Mouse (Mus musculus) hindbrain, embryonic 10.5 days (tissue): ENCODE results near the gene Pcsk1. TPM values are rescaled to one million over a fixed set of nuclear protein-coding genes. Genes with fewer than 3 reads are reported as not detected.

Experiments used
- DNase-seq: peaks from one replicate; pipeline ENCODE4 v3.0.0-alpha.2; 2017; ENCODE audit warnings: low spot score
- H3K27ac ChIP-seq: fragments of 300-500 bp; sonication (generic); 2 replicates; pipeline ENCODE4 v1.5.1; 2016; ENCODE audit warnings: mild to moderate bottlenecking, moderate library complexity
- H3K27me3 ChIP-seq: fragments of 300-500 bp; sonication (generic); 2 replicates; pipeline ENCODE4 v1.6.1; 2016; ENCODE audit warnings: mild to moderate bottlenecking; ENCODE audit not compliant: poor library complexity, insufficient read depth, severe bottlenecking
- H3K36me3 ChIP-seq: fragments of 300-500 bp; sonication (generic); 2 replicates; pipeline ENCODE4 v1.6.1; 2016; ENCODE audit warnings: mild to moderate bottlenecking, moderate library complexity
- H3K4me1 ChIP-seq: fragments of 300-500 bp; sonication (generic); replicated peaks from 2 replicates; pipeline ENCODE4 v1.6.1; 2016; ENCODE audit warnings: mild to moderate bottlenecking
- H3K4me3 ChIP-seq: fragments of 300-500 bp; sonication (generic); 2 replicates; pipeline ENCODE4 v1.5.1; 2016; ENCODE audit warnings: mild to moderate bottlenecking, moderate library complexity
- H3K9me3 ChIP-seq: fragments of 300-500 bp; sonication (generic); 2 replicates; pipeline ENCODE4 v1.6.1; 2016; ENCODE audit warnings: mild to moderate bottlenecking, moderate library complexity
- WGBS: fragments of 180-500 bp; shearing (Covaris S2); methylation state at CpG from one replicate; pipeline ENCODE4 v1.1.7; 2016; 5-methylcytosine and 5-hydroxymethylcytosine counted together
- polyA plus RNA-seq: library from polyadenylated mRNA; unstranded; fragments of >200 nt; fragmentation: Nextera tagmentation; extraction: Ambion mirVana; gene quantifications from 2 replicates; pipeline ENCODE4 v1.2.1, GENCODE M21; 2016

Gene Pcsk1
- 0.68 and 0.90 TPM in 2 replicates for polyA plus RNA-seq

DNA sequence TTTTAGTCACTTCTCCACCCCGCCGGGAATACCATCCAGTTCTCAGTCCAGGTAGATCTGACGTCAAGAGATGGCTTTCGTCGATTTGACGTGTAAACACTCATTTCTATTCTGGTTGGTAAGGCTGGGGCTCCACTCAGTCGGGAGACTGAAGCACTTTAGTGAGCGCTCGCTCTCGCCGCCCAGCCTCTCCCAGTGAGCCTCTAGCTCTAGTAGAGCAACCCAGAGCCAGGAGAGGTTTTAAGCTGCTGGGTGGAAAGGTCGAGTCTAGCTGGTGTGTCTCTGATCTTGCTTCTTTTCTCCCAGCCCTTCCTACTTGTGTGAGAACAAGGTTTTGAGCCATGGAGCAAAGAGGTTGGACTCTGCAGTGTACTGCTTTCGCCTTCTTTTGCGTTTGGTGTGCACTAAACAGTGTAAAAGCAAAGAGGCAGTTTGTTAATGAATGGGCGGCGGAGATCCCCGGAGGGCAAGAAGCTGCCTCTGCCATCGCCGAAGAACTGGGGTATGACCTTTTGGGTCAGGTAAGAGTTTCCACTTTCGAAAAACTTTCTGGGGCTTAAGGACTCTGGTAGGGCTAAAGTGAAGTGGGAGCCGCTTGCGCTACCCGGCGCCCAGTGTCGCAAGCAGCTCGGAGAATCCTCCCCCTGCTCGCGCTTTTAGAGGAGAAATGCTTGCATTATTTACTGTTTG, at the start of gene Pcsk1:
Gene Pcsk1 (plus strand): TSS at position 106 of the 690 bp plus-strand sequence.
- H3K36me3 ChIP-seq: no peaks in the 10 kb centered on the region
- WGBS: 2% methylated on average over 28 of the region's 28 CpGs
- DNase-seq: peak; percentile 36
- H3K27me3 ChIP-seq: peaks cover 10% of the 10 kb centered on the region
- H3K4me3 ChIP-seq: peak within 1 kb of the TSS; percentile 61
- H3K4me1 ChIP-seq: peaks cover 18% of the 10 kb centered on the region
- H3K27ac ChIP-seq: peak within 1 kb of the TSS; percentile 74
- no peaks in the 10 kb centered on the region for H3K9me3 ChIP-seq

DNA sequence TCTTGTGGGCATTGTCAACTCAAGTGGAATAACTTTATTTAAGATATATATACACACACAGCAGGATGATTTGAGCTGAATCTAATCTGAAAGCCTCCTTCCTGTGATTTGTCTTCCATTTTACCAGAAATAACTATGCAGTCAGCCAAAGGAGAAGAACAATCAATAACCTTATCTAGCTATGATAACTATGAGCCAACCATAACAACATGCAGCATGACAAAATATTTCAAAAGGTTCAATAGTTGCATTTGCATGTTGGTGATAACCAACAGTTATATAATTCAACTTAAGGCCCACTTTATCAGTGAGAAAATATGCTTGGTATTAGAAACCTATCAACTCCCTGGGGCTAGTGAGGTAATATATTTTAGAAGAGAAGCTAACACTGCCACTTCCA, 30.8 kb upstream of the Pcsk1 start:
- Histone ChIP-seq H3K9me3 (no peaks in the 10 kb centered on the region), H3K4me3 (no peak overlapping the region), H3K27ac (no peak overlapping the region), H3K4me1 (no peaks in the 10 kb centered on the region), H3K27me3 (no peaks in the 10 kb centered on the region), H3K36me3 (no peaks in the 10 kb centered on the region)
- no peak for DNase-seq

DNA sequence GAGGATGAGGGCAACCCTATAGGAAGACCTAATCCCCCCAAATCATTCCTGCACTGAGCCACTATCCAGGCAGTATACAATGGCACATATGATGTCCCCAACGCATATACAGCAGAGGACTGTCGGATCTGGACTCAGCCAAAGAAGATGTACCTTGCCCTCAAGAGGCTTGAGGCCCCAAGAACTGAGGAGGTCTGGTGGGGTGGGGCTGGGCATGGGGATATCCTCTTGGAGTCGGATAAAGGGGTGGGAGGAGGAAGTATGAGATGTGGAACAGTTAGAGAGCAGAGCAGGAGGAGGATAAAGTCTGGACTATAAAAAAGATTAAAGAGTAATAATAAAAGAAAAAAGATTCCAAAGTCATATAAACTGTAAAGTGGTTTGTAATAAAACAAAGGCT, 25.7 kb upstream of the Pcsk1 start:
- no peak overlapping the region for H3K4me3 ChIP-seq
- no peaks in the 10 kb centered on the region for H3K4me1 ChIP-seq
- no peaks in the 10 kb centered on the region for H3K27me3 ChIP-seq
- H3K9me3 ChIP-seq: no peaks in the 10 kb centered on the region
- no peaks in the 10 kb centered on the region for H3K36me3 ChIP-seq
- no peak overlapping the region for H3K27ac ChIP-seq
- no peak for DNase-seq
- 77% methylated on average over 3 of the region's 3 CpGs for WGBS

DNA sequence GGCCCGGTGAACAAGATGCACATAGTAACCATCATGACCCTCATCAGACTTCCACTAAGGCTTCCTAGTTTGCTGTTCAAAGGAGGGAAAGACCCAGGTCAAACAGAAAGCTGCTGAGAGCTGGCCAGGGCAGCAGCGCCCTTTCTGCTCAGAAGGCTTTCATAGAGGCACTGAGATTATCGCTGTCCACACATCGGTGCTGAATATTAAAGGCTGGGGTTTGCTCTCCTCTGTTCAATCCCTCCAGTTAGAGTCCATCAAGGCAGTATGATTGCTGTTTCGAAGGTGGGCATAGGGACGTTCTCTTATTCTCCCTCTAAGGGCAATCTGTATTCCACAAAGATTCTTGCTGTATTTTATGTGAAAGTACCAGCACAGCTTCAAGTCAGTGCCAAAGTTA, 1.0 kb upstream of the Pcsk1 start:
- peak; percentile 42 for DNase-seq
- WGBS: 25% methylated on average over 6 of the region's 6 CpGs
- peaks cover 18% of the 10 kb centered on the region for H3K4me1 ChIP-seq
- no peaks in the 10 kb centered on the region for H3K9me3 ChIP-seq
- H3K36me3 ChIP-seq: no peaks in the 10 kb centered on the region
- no peak overlapping the region for H3K4me3 ChIP-seq
- peaks cover 10% of the 10 kb centered on the region for H3K27me3 ChIP-seq
- no peak overlapping the region for H3K27ac ChIP-seq

- Histone ChIP-seq H3K27ac (peak overlapping the region; percentile 74), H3K4me3 (peak overlapping the region; percentile 61), H3K4me1 (peaks cover 15% of the 10 kb centered on the region), H3K36me3 (no peaks in the 10 kb centered on the region), H3K9me3 (no peaks in the 10 kb centered on the region), H3K27me3 (peaks cover 10% of the 10 kb centered on the region)
- 1% methylated on average over 12 of the region's 12 CpGs for WGBS
- DNase-seq: peak; percentile 47
Measured at GRCm38 (mm10) chr13:75090411-75090779, 769 bp downstream of the Pcsk1 start.

GRCm38 (mm10) chr13:75091071-75091470, 1.4 kb downstream of the Pcsk1 start:
- H3K27me3 ChIP-seq: peaks cover 10% of the 10 kb centered on the region
- H3K36me3 ChIP-seq: no peaks in the 10 kb centered on the region
- peaks cover 15% of the 10 kb centered on the region for H3K4me1 ChIP-seq
- peak overlapping the region; percentile 61 for H3K4me3 ChIP-seq
- H3K27ac ChIP-seq: no peak overlapping the region
- 71% methylated on average over 5 of the region's 5 CpGs for WGBS
- H3K9me3 ChIP-seq: no peaks in the 10 kb centered on the region
- DNase-seq: no peak

GRCm38 (mm10) chr13:75095487-75095886, 5.9 kb downstream of the Pcsk1 start:
- no peaks in the 10 kb centered on the region for H3K9me3 ChIP-seq
- no peak for DNase-seq
- H3K27ac ChIP-seq: no peak overlapping the region
- H3K27me3 ChIP-seq: no peaks in the 10 kb centered on the region
- no peaks in the 10 kb centered on the region for H3K36me3 ChIP-seq
- H3K4me1 ChIP-seq: peaks cover 5% of the 10 kb centered on the region; the same call in 1 of the 2 replicates
- no peak overlapping the region for H3K4me3 ChIP-seq

- 65% methylated on average over 2 of the region's 2 CpGs for WGBS
- peaks cover 9% of the 10 kb centered on the region for H3K4me1 ChIP-seq
- H3K36me3 ChIP-seq: no peaks in the 10 kb centered on the region
- no peaks in the 10 kb centered on the region for H3K9me3 ChIP-seq
- H3K4me3 ChIP-seq: no peak overlapping the region
- DNase-seq: no peak
- no peaks in the 10 kb centered on the region for H3K27me3 ChIP-seq
- no peak overlapping the region for H3K27ac ChIP-seq
Measured at GRCm38 (mm10) chr13:75113114-75113513, 23.5 kb downstream of the Pcsk1 start.

- 93% methylated on average over 2 of the region's 2 CpGs for WGBS
- no peak for DNase-seq
- H3K4me1 ChIP-seq: peaks cover 9% of the 10 kb centered on the region
- H3K27me3 ChIP-seq: no peaks in the 10 kb centered on the region
- H3K27ac ChIP-seq: no peak overlapping the region
- H3K36me3 ChIP-seq: no peaks in the 10 kb centered on the region
- H3K9me3 ChIP-seq: no peaks in the 10 kb centered on the region
- H3K4me3 ChIP-seq: no peak overlapping the region
Measured at GRCm38 (mm10) chr13:75114007-75114424, 24.4 kb downstream of the Pcsk1 start.

- DNase-seq: no peak
- Histone ChIP-seq H3K36me3 (no peaks in the 10 kb centered on the region), H3K27ac (no peak overlapping the region), H3K4me1 (peaks cover 9% of the 10 kb centered on the region), H3K27me3 (no peaks in the 10 kb centered on the region), H3K9me3 (no peaks in the 10 kb centered on the region), H3K4me3 (no peak overlapping the region)
- 91% methylated on average over 1 of the region's 1 CpGs for WGBS
Measured at GRCm38 (mm10) chr13:75114838-75115237, 25.2 kb downstream of the Pcsk1 start.

DNA sequence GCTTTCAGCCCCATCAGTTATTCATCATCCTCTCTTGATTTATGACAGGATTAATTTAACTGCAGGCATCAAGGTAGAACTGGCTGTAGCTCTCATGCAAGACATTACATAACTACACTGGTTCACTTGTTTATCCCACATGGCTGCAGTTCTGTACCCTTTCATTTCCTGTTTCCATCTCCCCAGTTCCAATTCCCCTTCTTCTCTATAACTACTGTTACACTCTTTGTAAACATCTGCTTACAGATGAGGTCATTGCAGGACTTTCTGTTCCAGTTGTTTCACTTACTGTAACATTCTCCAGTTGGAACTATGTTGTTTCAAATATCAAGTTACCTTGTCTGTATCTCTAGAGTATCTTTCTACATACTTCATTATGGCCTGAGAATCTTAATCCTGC, 46.2 kb downstream of the Pcsk1 start:
- no peak for DNase-seq
- Histone ChIP-seq H3K4me3 (no peak overlapping the region), H3K27me3 (no peaks in the 10 kb centered on the region), H3K27ac (no peak overlapping the region), H3K36me3 (no peaks in the 10 kb centered on the region), H3K4me1 (no peaks in the 10 kb centered on the region), H3K9me3 (no peaks in the 10 kb centered on the region)

DNA sequence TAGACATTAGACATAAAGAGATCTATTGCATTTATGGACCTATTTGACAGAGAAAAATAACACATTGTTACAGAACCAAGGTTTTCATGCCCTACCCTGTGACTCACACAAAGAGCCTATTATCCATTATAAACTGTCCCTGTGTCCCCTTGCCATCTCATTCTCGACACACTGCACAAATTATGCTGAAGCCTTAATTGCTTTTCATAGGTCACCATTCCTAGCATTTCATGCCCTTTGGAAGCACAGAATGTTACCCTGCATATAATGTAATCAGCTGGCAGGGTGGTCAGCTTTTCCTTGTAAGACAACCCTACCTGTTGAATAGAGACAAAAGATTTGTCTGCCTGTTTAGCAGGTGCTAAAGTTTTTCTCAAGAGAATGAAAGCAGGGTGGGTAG, 71.0 kb downstream of the Pcsk1 start:
- Histone ChIP-seq H3K9me3 (no peaks in the 10 kb centered on the region), H3K4me1 (no peaks in the 10 kb centered on the region), H3K4me3 (no peak overlapping the region), H3K36me3 (no peaks in the 10 kb centered on the region), H3K27me3 (no peaks in the 10 kb centered on the region), H3K27ac (no peak overlapping the region)
- 42% methylated on average over 1 of the region's 1 CpGs for WGBS
- DNase-seq: no peak

GRCm38 (mm10) chr13:75163408-75163807, 73.8 kb downstream of the Pcsk1 start:
- H3K9me3 ChIP-seq: no peaks in the 10 kb centered on the region
- H3K4me1 ChIP-seq: no peaks in the 10 kb centered on the region
- 76% methylated on average over 1 of the region's 1 CpGs for WGBS
- DNase-seq: peak; percentile 2
- H3K36me3 ChIP-seq: no peaks in the 10 kb centered on the region
- no peak overlapping the region for H3K4me3 ChIP-seq
- no peak overlapping the region for H3K27ac ChIP-seq
- H3K27me3 ChIP-seq: no peaks in the 10 kb centered on the region
